Mouse (Mus musculus) lung, adult 2 months (tissue): Measurements from ENCODE around the gene Ankra2. TPM values are rescaled to one million over a fixed set of nuclear protein-coding genes. Genes with fewer than 3 reads are reported as not detected.

Experiments
- DNase-seq: peaks from one replicate; pipeline ENCODE4 v3.0.0; 2022
- H3K4me1 ChIP-seq: fragments of 200-500 bp; 2 replicates; pipeline ENCODE4 v1.6.1; 2011; ENCODE audit warnings: low read length; ENCODE audit not compliant: control insufficient read depth, insufficient read depth
- H3K4me3 ChIP-seq: fragments of 200-500 bp; replicated peaks from 2 replicates; pipeline ENCODE3; 2011; ENCODE audit warnings: low read depth, mild to moderate bottlenecking, control low read depth, low read length; ENCODE audit errors: extremely low read depth
- CTCF ChIP-seq: fragments of 200-500 bp; IDR thresholded peaks from 2 replicates; pipeline ENCODE4 v1.5.1; 2011; ENCODE audit warnings: mild to moderate bottlenecking, low read length, control low read depth; ENCODE audit not compliant: insufficient read depth
- POLR2A ChIP-seq: fragments of 200-500 bp; IDR thresholded peaks from 2 replicates; pipeline ENCODE4 v1.6.1; 2011; ENCODE audit warnings: low read depth, mild to moderate bottlenecking, control low read depth, low read length, borderline replicate concordance; ENCODE audit errors: extremely low read depth
- WGBS: fragments of 180-500 bp; shearing (Covaris S2); methylation state at CpG from one replicate; pipeline ENCODE4 v1.1.7; 2018; 5-methylcytosine and 5-hydroxymethylcytosine counted together
- polyA plus RNA-seq: library from polyadenylated mRNA; depleted of rRNA; stranded (reverse); fragments of >200 nt; gene quantifications from 2 replicates; pipeline ENCODE4 v1.2.3, GENCODE M21; 2012

The Ankra2 gene
- polyA plus RNA-seq, 1 experiment, result 11.8 TPM

DNA sequence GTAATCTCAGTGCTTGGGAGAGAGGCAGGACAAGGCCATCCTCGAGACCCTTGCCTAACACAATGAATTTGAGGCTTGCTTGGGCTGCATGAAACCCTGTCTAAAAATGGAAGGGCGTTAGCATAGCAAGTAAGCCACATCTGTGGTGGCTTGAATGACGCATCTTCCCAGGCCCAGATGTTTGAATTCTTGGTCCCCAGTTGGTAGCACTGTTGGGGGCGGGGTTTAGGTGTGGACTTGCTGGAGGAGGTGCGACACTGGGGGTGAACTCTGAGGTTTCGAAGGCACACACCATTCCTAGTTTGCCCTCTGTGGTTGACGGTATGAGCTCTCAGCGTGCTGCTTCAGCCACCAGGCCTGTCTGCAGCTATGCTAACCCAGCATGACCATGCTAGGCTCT is 28.8 kb downstream of the Ankra2 start:
- H3K4me1 ChIP-seq, result no peaks in the 10 kb centered on the region

DNA sequence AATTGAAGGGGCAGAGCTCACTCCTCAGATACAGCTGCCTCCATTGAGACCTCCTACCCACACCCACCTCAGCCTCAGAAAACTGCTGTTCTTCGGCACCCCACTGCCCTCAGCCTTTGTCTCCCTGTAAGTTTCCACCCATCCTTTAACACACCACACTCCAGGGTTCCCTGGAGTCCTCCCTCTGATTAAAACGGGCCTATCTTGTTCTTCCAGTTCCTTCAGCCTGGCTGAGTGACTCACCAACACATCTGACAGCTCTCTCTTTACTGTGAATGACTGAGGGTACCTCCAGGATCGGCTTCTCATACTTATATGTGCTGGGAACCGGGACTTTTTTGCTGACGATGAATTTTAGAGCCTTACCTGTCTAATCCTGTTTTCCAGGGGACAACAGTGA is 33.2 kb downstream of the Ankra2 start:
- no peak for TF ChIP-seq POLR2A
- no peak overlapping the region for H3K4me3 ChIP-seq
- DNase-seq, result no peak
- WGBS, result 41% methylated on average over 5 of the region's 5 CpGs
- no peaks in the 10 kb centered on the region for H3K4me1 ChIP-seq

More for the DNA sequence above, 28.8 kb downstream of the Ankra2 start:
- no peak for DNase-seq
- no peak overlapping the region for H3K4me3 ChIP-seq
- TF ChIP-seq CTCF (no peak), POLR2A (no peak)
- WGBS, result 82% methylated on average over 8 of the region's 8 CpGs

DNA sequence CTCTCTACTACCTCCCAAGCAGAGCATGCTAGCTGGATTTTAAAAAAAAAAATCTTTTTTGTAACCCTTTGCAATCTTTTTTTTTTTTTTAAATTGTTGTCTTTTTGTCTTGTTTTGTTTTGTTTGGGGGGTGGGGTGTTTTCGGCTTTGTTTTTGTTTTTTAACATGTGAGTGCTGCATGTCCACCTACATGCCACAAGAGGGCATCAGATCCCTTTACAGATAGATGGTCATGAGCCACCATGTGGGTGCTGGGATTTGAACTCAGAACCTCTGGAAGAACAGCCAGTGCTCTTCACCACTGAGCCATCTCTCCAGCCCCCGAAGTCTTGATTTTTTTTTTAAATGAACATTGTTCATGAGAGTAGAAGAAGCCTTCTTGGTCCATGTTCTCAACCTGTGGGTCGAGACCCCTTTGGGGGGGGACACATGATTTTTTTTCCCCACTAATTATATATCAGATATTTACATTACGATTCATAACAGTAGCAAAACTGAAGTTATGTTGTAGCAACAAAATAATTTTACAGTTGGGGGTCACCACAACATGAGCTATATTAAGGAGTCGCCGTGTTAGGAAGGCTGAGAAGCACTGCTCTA is 35.1 kb downstream of the Ankra2 start:
- H3K4me1 ChIP-seq, result no peaks in the 10 kb centered on the region
- H3K4me3 ChIP-seq, result no peak overlapping the region
- DNase-seq, result no peak
- WGBS, result 92% methylated on average over 6 of the region's 6 CpGs
- TF ChIP-seq CTCF, result no peak
- no peak for TF ChIP-seq POLR2A

DNA sequence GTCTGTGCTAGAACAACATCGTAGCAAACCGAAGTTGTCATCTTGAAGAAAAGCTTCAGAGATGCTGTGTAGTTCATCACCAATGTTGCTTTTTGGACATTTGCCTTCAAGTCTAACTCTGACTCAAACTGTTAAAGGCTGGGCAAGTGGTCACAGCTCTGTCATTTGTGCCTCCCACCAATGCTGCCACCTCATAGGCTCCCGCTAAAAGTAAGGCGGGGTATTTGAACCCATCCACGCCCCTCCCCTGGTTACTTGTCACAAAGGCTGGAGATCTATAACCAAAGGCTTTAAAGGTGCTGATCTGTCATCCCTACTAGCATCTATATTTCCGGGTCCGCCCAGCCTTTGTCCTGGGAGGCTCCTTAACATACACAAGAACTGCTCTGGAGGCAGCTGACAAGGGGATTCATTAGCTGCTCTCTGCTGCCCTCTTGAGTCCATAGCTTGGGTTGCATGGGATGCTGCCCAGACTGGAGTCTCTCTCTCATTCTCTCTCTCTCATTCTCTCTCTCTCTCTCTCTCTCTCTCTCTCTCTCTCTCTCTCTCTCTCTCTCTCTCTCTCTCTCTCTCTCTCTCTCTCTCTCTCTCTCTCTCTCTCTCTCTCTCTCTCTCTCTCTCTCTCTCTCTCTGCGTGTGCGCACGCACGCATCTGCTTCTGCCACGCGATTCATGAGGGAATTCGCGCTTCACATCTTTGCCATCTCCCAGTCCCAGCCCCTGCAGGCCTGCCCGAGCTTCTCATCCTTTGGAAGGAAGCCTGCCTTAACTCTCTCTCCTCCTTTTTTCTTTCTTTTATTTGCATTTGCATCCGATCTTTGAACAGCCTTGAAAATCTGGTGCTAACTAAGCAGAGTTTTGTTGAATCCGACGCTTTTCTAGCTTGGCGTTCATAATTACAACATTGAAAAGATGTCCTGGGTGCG is 36.2 kb downstream of the Ankra2 start:
- TF ChIP-seq POLR2A, result no peak
- peak; percentile 87 for TF ChIP-seq CTCF
- Histone ChIP-seq H3K4me3 (no peak overlapping the region), H3K4me1 (no peaks in the 10 kb centered on the region)
- 51% methylated on average over 21 of the region's 21 CpGs for WGBS
- DNase-seq, result peak; percentile 46

- TF ChIP-seq CTCF, result no peak
- no peak for TF ChIP-seq POLR2A
- 95% methylated on average over 9 of the region's 9 CpGs for WGBS
- no peak for DNase-seq
- Histone ChIP-seq H3K4me3 (no peak overlapping the region), H3K4me1 (peaks cover 4% of the 10 kb centered on the region; the same call in 1 of the 2 replicates)
These were observed 42.4 kb downstream of the Ankra2 start for GRCm38 (mm10) chr13:98305257-98305656.

GRCm38 (mm10) chr13:98306393-98306792 is 43.5 kb downstream of the Ankra2 start:
- Histone ChIP-seq H3K4me1 (peaks cover 4% of the 10 kb centered on the region; the same call in 1 of the 2 replicates), H3K4me3 (no peak overlapping the region)
- TF ChIP-seq POLR2A (no peak), CTCF (no peak)
- 33% methylated on average over 5 of the region's 5 CpGs for WGBS
- no peak for DNase-seq

GRCm38 (mm10) chr13:98306852-98307475 is 44.1 kb downstream of the Ankra2 start:
- TF ChIP-seq CTCF (no peak), POLR2A (no peak)
- 32% methylated on average over 14 of the region's 14 CpGs for WGBS
- DNase-seq, result no peak

GRCm38 (mm10) chr13:98308004-98308403 is 45.1 kb downstream of the Ankra2 start:
- no peak for TF ChIP-seq CTCF
- TF ChIP-seq POLR2A, result no peak
- Histone ChIP-seq H3K4me1 (peaks cover 4% of the 10 kb centered on the region; the same call in 1 of the 2 replicates), H3K4me3 (no peak overlapping the region)
- WGBS, result 83% methylated on average over 5 of the region's 5 CpGs
- DNase-seq, result no peak

More at GRCm38 (mm10) chr13:98306852-98307475, 44.1 kb downstream of the Ankra2 start:
- peaks cover 4% of the 10 kb centered on the region; the same call in 1 of the 2 replicates for H3K4me1 ChIP-seq
- H3K4me3 ChIP-seq, result no peak overlapping the region

GRCm38 (mm10) chr13:98308724-98309123 is 45.9 kb downstream of the Ankra2 start:
- H3K4me1 ChIP-seq, result peaks cover 9% of the 10 kb centered on the region
- no peak for DNase-seq
- WGBS, result 72% methylated on average over 4 of the region's 4 CpGs
- H3K4me3 ChIP-seq, result no peak overlapping the region
- no peak for TF ChIP-seq CTCF
- no peak for TF ChIP-seq POLR2A
